Mouse (Mus musculus) liver, embryonic 16.5 days (tissue): ENCODE measurements around the gene Naa38. TPM values are rescaled to one million over a fixed set of nuclear protein-coding genes. Genes with fewer than 3 reads are reported as not detected.
A peak's percentile ranks its signal among the peaks of the same experiment; 100 is the strongest.

ENCODE experiments used
- ATAC-seq: fragments of 200-750 bp; cut with Nextera tagmentation; 2 replicates; pipeline ENCODE4 v1.8.0; 2017; ENCODE audit warnings: low read depth, mild to moderate bottlenecking, moderate number of reproducible peaks, moderate library complexity
- H3K27ac ChIP-seq: fragments of 300-500 bp; sonication (generic); 2 replicates; pipeline ENCODE4 v1.5.1; 2014; ENCODE audit warnings: mild to moderate bottlenecking, low read length
- H3K27me3 ChIP-seq: fragments of 300-500 bp; sonication (generic); 2 replicates; pipeline ENCODE4 v1.6.1; 2014; ENCODE audit warnings: low read depth, low read length, mixed read lengths; ENCODE audit not compliant: control insufficient read depth, insufficient read depth
- H3K36me3 ChIP-seq: fragments of 300-500 bp; sonication (generic); 2 replicates; pipeline ENCODE4 v1.6.1; 2014; ENCODE audit warnings: mild to moderate bottlenecking; ENCODE audit not compliant: control insufficient read depth, insufficient read depth
- H3K4me1 ChIP-seq: fragments of 300-500 bp; sonication (generic); 2 replicates; pipeline ENCODE4 v1.6.1; 2014; ENCODE audit warnings: low read depth, low read length, mixed read lengths; ENCODE audit not compliant: control insufficient read depth
- H3K4me2 ChIP-seq: fragments of 300-500 bp; sonication (generic); 2 replicates; pipeline ENCODE4 v1.6.1; 2014; ENCODE audit warnings: low read depth, low read length, mixed read lengths
- H3K4me3 ChIP-seq: fragments of 300-500 bp; sonication (generic); 2 replicates; pipeline ENCODE4 v1.5.1; 2014; ENCODE audit warnings: low read depth, mild to moderate bottlenecking, low read length
- H3K9ac ChIP-seq: fragments of 300-500 bp; sonication (generic); 2 replicates; pipeline ENCODE4 v1.6.1; 2014; ENCODE audit warnings: low read depth, low read length
- H3K9me3 ChIP-seq: fragments of 300-500 bp; sonication (generic); replicated peaks from 2 replicates; pipeline ENCODE4 v1.6.1; 2016; ENCODE audit warnings: low read length; ENCODE audit not compliant: control insufficient read depth
- WGBS: fragments of 180-500 bp; shearing (Covaris S2); extraction: QIAGEN DNeasy Blood & Tissue Kit; methylation state at CpG from one replicate; pipeline ENCODE4 v1.1.7; 2014; ENCODE audit not compliant: insufficient replicate concordance; 5-methylcytosine and 5-hydroxymethylcytosine counted together
- polyA plus RNA-seq: library from polyadenylated mRNA; unstranded; fragments of >200 nt; fragmentation: Nextera tagmentation; extraction: Ambion mirVana; gene quantifications from 2 replicates; pipeline ENCODE4 v1.2.1, GENCODE M21; 2015

Gene Naa38
- polyA plus RNA-seq, 1 experiment from 2014 or later: 73.4 TPM

- no peak for ATAC-seq
- Histone ChIP-seq H3K9ac (no peak overlapping the region), H3K4me2 (no peak overlapping the region), H3K36me3 (no peaks in the 10 kb centered on the region), H3K27ac (peak overlapping the region; percentile 92), H3K27me3 (peaks cover 42% of the 10 kb centered on the region), H3K9me3 (no peaks in the 10 kb centered on the region), H3K4me3 (no peak overlapping the region), H3K4me1 (peaks cover 55% of the 10 kb centered on the region)
- WGBS: 71% methylated on average over 12 of the region's 12 CpGs
Observed at GRCm38 (mm10) chr11:69371601-69372000, 23.7 kb upstream of the Naa38 start.

GRCm38 (mm10) chr11:69372056-69372779 lies 23.1 kb upstream of the Naa38 start:
- no peaks in the 10 kb centered on the region for H3K36me3 ChIP-seq
- peak overlapping the region; percentile 45; the same call in 1 of the 2 replicates for H3K4me3 ChIP-seq
- H3K9ac ChIP-seq: no peak overlapping the region
- H3K27ac ChIP-seq: peak overlapping the region; percentile 92
- no peaks in the 10 kb centered on the region for H3K9me3 ChIP-seq
- peaks cover 50% of the 10 kb centered on the region for H3K4me1 ChIP-seq
- peaks cover 35% of the 10 kb centered on the region for H3K27me3 ChIP-seq
- peak overlapping the region; percentile 82; the same call in 1 of the 2 replicates for H3K4me2 ChIP-seq
- ATAC-seq: no peak
- 46% methylated on average over 12 of the region's 12 CpGs for WGBS

- Histone ChIP-seq H3K27me3 (peaks cover 30% of the 10 kb centered on the region), H3K4me3 (peak overlapping the region; percentile 45), H3K9me3 (no peaks in the 10 kb centered on the region), H3K36me3 (no peaks in the 10 kb centered on the region), H3K4me1 (peaks cover 44% of the 10 kb centered on the region), H3K9ac (no peak overlapping the region), H3K27ac (peak overlapping the region; percentile 92), H3K4me2 (peak overlapping the region; percentile 82)
- ATAC-seq: peak; percentile 6; the same call in 1 of the 2 replicates
- WGBS: 46% methylated on average over 3 of the region's 3 CpGs
Observed at GRCm38 (mm10) chr11:69372780-69373170, 22.5 kb upstream of the Naa38 start.

GRCm38 (mm10) chr11:69373223-69373965 lies 21.9 kb upstream of the Naa38 start:
- Histone ChIP-seq H3K9ac (peak overlapping the region; percentile 59), H3K4me3 (peak overlapping the region; percentile 45), H3K27me3 (peaks cover 24% of the 10 kb centered on the region), H3K36me3 (no peaks in the 10 kb centered on the region), H3K9me3 (no peaks in the 10 kb centered on the region), H3K27ac (peak overlapping the region; percentile 92), H3K4me1 (peaks cover 38% of the 10 kb centered on the region), H3K4me2 (peak overlapping the region; percentile 82)
- ATAC-seq: peak; percentile 91
- WGBS: 53% methylated on average over 16 of the region's 16 CpGs

GRCm38 (mm10) chr11:69375646-69376045 lies 19.6 kb upstream of the Naa38 start:
- no peak overlapping the region for H3K27ac ChIP-seq
- 80% methylated on average over 4 of the region's 4 CpGs for WGBS
- H3K4me2 ChIP-seq: no peak overlapping the region
- H3K27me3 ChIP-seq: peaks cover 7% of the 10 kb centered on the region; the same call in 1 of the 2 replicates
- H3K4me3 ChIP-seq: no peak overlapping the region
- H3K9me3 ChIP-seq: no peaks in the 10 kb centered on the region
- H3K9ac ChIP-seq: no peak overlapping the region
- no peaks in the 10 kb centered on the region for H3K36me3 ChIP-seq
- H3K4me1 ChIP-seq: peaks cover 38% of the 10 kb centered on the region
- no peak for ATAC-seq

- no peak overlapping the region for H3K4me3 ChIP-seq
- no peaks in the 10 kb centered on the region for H3K27me3 ChIP-seq
- ATAC-seq: peak; percentile 59
- H3K27ac ChIP-seq: peak overlapping the region; percentile 62
- no peaks in the 10 kb centered on the region for H3K9me3 ChIP-seq
- no peaks in the 10 kb centered on the region for H3K36me3 ChIP-seq
- H3K4me1 ChIP-seq: peaks cover 16% of the 10 kb centered on the region
- no peak overlapping the region for H3K4me2 ChIP-seq
- H3K9ac ChIP-seq: no peak overlapping the region
- WGBS: 47% methylated on average over 3 of the region's 3 CpGs
Observed at GRCm38 (mm10) chr11:69377766-69378165, 17.5 kb upstream of the Naa38 start.

- Histone ChIP-seq H3K4me2 (no peak overlapping the region), H3K9ac (no peak overlapping the region), H3K4me1 (no peaks in the 10 kb centered on the region; the same call in 1 of the 2 replicates), H3K9me3 (no peaks in the 10 kb centered on the region), H3K27ac (peak overlapping the region; percentile 60), H3K36me3 (no peaks in the 10 kb centered on the region), H3K27me3 (no peaks in the 10 kb centered on the region), H3K4me3 (no peak overlapping the region)
- peak; percentile 28 for ATAC-seq
- 37% methylated on average over 3 of the region's 3 CpGs for WGBS
Observed at GRCm38 (mm10) chr11:69379600-69379999, 15.7 kb upstream of the Naa38 start.

GRCm38 (mm10) chr11:69381356-69381755 lies 13.9 kb upstream of the Naa38 start:
- ATAC-seq: no peak
- WGBS: 64% methylated on average over 6 of the region's 6 CpGs
- H3K36me3 ChIP-seq: no peaks in the 10 kb centered on the region
- H3K9ac ChIP-seq: no peak overlapping the region
- H3K9me3 ChIP-seq: no peaks in the 10 kb centered on the region
- no peak overlapping the region for H3K4me2 ChIP-seq
- H3K27ac ChIP-seq: no peak overlapping the region
- H3K27me3 ChIP-seq: no peaks in the 10 kb centered on the region
- H3K4me3 ChIP-seq: no peak overlapping the region
- H3K4me1 ChIP-seq: no peaks in the 10 kb centered on the region; the same call in 1 of the 2 replicates
